Mouse (Mus musculus): Measurements from ENCODE around the gene Ngly1.

GRCm38 (mm10) chr14:16273677-16274076 lies 24.6 kb downstream of the Ngly1 start:
- TF ChIP-seq TAL1 (IDR thresholded peaks at IDR 0.05; ENCODE audit: low read length) = no peak
- TF ChIP-seq GATA1 (IDR thresholded peaks at IDR 0.05; ENCODE audit: low read length) = no peak
